Mouse (Mus musculus): ENCODE results near the gene Sh3bgrl2.

Sh3bgrl2 gene

GRCm38 (mm10) chr9:83556780-83557771 is 8.9 kb downstream of the Sh3bgrl2 start:
- ATAC-seq (ENCODE audit: insufficient number of reproducible peaks, low FRiP score, low TSS enrichment), result peak; percentile 62

DNA sequence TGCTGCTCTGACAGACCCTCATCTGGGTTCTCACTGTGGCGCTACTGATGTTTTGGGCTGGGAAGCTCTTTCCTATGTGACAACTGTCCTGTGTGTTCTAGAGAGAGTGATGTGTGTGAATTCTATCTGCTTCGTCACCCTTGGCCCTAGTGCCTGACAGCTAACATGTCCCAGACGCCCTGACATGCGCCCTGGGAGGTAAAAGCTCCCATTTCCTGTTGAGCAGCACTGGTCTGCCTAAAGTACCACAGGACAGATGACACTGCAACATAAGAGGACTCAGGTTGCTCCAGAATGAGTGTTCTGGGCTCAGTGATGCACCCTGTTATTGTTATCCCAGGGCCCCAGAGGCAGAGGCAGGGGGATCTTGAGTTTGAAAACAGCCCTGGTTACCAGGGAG is 12.5 kb downstream of the Sh3bgrl2 start:
- no peak for ATAC-seq (ENCODE audit: insufficient number of reproducible peaks, low FRiP score, low TSS enrichment)

- no peak for ATAC-seq (ENCODE audit: insufficient number of reproducible peaks, low FRiP score, low TSS enrichment)
These were observed 14.8 kb downstream of the Sh3bgrl2 start for GRCm38 (mm10) chr9:83562889-83563288.

- ATAC-seq (ENCODE audit: insufficient number of reproducible peaks, low FRiP score, low TSS enrichment), result no peak
These were observed 15.9 kb downstream of the Sh3bgrl2 start for GRCm38 (mm10) chr9:83563808-83564549.

- no peak for ATAC-seq (ENCODE audit: insufficient number of reproducible peaks, low FRiP score, low TSS enrichment)
These were observed 17.0 kb downstream of the Sh3bgrl2 start for GRCm38 (mm10) chr9:83564934-83565652.

DNA sequence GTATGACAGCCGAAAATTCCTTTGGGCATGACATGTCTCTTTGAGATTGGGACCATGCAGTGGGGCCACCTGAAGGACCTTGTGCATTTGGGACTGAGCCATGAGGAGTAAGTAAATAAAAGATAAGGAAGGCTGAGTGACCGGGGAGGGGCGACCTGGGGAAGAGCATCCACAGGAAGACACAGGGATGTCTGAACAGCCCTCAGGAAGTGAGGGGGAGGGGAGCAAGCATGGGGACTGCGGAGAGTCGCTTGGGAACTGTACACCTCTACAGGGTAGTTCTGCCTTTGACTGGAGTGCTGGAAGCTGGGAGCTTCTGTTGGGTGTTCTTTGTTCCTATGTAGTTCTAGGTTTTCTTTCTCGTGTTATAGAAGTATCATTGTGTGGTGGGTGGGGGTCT is 18.0 kb downstream of the Sh3bgrl2 start:
- ATAC-seq (ENCODE audit: insufficient number of reproducible peaks, low FRiP score, low TSS enrichment), result no peak

DNA sequence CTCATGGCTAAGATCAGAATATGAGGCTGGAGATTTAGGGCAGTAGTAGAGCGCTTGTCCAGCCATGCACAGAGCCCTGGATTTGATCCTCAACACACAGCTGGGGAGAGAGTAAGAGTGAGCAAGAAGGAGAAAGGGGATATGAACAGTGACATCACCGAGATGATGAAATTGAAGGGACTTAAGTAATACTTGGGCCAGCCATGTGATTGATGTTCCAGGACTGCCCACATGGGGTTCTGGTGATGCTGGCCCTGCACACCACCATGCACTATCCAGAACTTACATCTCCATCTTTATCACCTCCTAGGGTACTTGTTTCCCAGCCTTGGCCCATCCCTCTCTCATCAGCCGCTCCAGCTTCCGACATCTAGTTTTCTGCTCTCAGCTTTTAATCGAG is 20.0 kb downstream of the Sh3bgrl2 start:
- ATAC-seq (ENCODE audit: insufficient number of reproducible peaks, low FRiP score, low TSS enrichment), result no peak

GRCm38 (mm10) chr9:83568937-83569336 is 20.8 kb downstream of the Sh3bgrl2 start:
- ATAC-seq (ENCODE audit: insufficient number of reproducible peaks, low FRiP score, low TSS enrichment), result no peak

DNA sequence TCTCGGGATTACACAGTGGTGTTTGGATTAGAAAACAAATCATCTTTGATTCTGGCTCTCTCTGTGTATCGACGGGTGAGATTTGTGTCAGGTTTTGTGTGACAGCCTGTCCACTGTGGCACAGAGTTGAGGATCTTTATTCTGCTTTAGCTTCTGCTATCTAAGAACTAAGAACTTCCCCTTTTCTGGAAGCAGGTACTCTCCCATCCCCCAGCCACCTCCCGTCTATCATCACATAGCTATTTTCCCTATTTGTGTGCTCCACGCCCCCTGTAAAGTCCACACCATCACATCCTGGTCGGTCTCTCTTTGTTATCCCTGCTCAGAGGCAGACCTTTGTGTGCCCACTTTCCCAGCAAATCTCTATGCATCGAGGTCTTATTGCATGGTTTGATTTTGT is 21.8 kb downstream of the Sh3bgrl2 start:
- no peak for ATAC-seq (ENCODE audit: insufficient number of reproducible peaks, low FRiP score, low TSS enrichment)

DNA sequence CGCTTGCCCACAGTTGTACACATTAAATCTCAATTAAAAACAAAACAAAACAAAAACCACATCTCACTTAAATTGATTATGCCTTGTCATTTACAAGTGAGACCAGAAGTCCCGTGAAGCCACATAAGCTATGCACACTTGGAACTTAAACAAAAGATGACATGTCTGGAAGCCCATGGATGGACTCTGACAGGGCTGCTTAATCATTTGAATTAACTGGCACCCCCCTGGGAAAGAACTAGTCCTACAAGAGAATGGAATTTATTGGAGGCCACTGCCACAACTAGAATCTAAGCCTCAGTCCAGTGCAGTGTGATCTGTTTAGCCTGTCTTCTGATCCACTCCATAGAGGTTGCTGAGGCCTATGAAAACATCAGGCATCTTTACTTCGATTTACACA is 23.2 kb downstream of the Sh3bgrl2 start:
- no peak for ATAC-seq (ENCODE audit: insufficient number of reproducible peaks, low FRiP score, low TSS enrichment)

DNA sequence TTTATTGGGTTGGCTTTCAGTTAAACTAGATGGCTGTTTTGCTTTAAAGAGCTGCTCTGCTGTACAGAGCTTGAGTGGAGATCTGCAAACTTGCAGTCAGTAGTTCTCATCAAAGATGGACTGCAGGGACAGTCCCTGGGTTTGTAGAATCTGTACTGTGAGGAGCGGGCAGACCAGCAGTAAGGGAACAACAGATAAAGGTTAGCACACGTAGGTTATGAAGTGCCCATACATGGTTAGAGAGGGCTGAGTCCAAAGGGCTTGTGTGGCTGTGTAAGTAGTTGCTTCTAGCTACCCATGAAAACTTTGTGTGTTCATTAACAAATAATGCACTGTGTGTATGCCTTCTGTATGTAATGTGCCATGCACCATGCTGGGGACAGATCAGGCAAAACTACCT is 24.2 kb downstream of the Sh3bgrl2 start:
- ATAC-seq (ENCODE audit: insufficient number of reproducible peaks, low FRiP score, low TSS enrichment), result no peak

GRCm38 (mm10) chr9:83572870-83573269 is 24.7 kb downstream of the Sh3bgrl2 start:
- no peak for ATAC-seq (ENCODE audit: insufficient number of reproducible peaks, low FRiP score, low TSS enrichment)

DNA sequence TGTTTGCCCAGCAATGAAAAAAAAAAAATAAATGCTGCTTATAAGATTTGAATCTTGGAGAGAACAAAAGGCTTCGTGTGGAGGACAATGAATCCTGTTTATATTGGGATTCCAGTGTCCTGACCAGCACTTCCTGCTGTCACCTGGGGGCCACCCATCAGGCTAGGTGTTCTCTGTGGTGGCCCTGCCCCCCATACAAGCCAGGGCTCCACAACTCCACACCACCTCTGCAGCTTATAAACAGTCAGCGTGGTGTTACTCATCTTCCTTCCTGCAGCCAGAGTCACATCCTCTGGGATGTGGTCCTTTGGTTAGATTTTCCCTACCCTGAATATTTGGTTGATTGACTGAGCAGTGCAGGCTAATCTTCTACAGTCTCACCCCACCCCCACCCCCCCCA is 25.5 kb downstream of the Sh3bgrl2 start:
- ATAC-seq (ENCODE audit: insufficient number of reproducible peaks, low FRiP score, low TSS enrichment), result no peak

DNA sequence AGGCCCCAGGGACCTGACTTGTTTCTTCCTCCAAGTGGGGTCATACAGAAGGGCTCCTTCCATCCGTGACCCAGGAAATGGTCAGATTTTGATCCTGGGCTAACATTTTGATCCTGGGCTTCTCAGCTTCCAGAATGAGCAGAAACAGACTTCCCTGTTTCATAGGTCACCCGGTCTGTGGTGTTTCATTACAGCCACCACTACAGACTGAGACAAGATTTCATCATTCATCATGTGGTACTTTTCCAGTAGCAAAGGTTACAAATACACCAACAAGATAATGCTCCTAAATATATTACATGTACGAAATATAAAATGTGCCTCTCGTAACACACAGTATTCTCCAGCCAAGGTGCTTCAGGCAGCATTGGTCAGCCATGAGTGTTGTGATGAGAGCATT is 27.3 kb downstream of the Sh3bgrl2 start:
- ATAC-seq (ENCODE audit: insufficient number of reproducible peaks, low FRiP score, low TSS enrichment), result no peak

- ATAC-seq (ENCODE audit: insufficient number of reproducible peaks, low FRiP score, low TSS enrichment), result no peak
These were observed 28.0 kb downstream of the Sh3bgrl2 start for GRCm38 (mm10) chr9:83576018-83576688.

GRCm38 (mm10) chr9:83576689-83577057 is 28.5 kb downstream of the Sh3bgrl2 start:
- ATAC-seq (ENCODE audit: insufficient number of reproducible peaks, low FRiP score, low TSS enrichment), result 0 out of 2 replicates have a peak, but pooled peaks have one; percentile 31

DNA sequence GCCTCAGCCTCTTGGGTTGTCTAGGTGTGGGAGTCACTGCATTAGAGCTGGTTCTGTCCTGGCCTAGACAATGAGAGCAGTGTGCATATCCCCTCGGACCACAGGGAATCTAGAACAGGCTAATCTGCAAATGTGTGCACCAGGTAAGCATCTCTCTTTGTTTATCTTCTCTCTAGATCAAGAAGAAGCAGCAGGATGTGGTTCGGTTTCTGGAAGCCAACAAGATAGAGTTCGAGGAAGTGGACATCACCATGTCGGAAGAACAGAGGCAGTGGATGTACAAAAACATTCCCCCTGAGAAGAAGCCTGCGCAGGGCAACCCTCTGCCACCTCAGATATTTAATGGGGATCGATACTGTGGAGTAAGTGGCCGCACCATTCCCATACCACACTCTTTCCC is 29.1 kb downstream of the Sh3bgrl2 start:
- ATAC-seq (ENCODE audit: insufficient number of reproducible peaks, low FRiP score, low TSS enrichment), result no peak

- ATAC-seq (ENCODE audit: insufficient number of reproducible peaks, low FRiP score, low TSS enrichment), result no peak
These were observed 30.9 kb downstream of the Sh3bgrl2 start for GRCm38 (mm10) chr9:83579049-83579448.

GRCm38 (mm10) chr9:83582748-83583147 is 34.6 kb downstream of the Sh3bgrl2 start:
- ATAC-seq (ENCODE audit: insufficient number of reproducible peaks, low FRiP score, low TSS enrichment), result no peak

DNA sequence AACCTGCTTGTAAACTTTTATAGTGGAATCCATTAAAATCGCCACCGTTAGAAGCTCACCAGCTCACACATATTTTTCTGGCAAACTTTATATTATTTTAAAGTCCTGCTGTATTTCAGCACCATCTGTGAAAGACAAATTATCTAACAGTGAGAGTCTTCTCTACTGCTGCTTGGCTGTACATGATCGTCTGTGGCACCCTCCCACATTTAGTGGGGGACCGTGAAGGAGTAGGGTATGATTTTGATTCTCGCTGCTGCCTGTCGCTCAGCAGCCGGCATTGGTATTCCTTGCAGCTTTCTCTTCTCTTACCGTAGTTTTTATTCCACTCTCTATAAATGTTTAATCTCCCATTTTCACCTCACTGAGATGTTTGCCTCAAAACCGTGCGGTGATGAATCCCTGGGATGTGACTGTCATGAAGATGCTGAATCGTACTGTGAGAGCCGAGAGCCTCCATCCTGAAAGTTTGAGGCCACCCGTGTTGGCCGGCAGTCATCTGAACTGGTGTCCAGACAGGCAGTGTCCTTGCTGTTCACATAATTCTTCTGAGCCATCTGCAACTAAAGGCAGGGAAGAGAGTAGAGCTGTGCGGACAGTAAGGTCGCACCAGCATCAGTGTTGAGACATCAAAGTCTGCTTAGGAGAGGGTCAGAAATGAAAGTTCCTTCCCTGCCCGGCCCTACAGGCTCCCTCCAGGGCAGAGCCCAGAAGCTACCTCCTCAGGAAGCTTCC is 38.4 kb downstream of the Sh3bgrl2 start:
- no peak for ATAC-seq (ENCODE audit: insufficient number of reproducible peaks, low FRiP score, low TSS enrichment)

All from cerebellum, adult (tissue).